Mouse (Mus musculus) heart, adult 2 months (tissue): Measurements from ENCODE around the gene Pa2g4.

Experiments
- CTCF ChIP-seq: fragments of 200-600 bp; IDR thresholded peaks from 2 replicates; pipeline ENCODE4 v1.8.1; 2022; ENCODE audit warnings: antibody characterized with exemption, mild to moderate bottlenecking, moderate library complexity
- POLR2A ChIP-seq: fragments of 200-500 bp; IDR thresholded peaks from 2 replicates; pipeline ENCODE4 v1.6.1; 2011; ENCODE audit warnings: mild to moderate bottlenecking, low read depth, low read length, control low read depth; ENCODE audit not compliant: insufficient read depth

DNA sequence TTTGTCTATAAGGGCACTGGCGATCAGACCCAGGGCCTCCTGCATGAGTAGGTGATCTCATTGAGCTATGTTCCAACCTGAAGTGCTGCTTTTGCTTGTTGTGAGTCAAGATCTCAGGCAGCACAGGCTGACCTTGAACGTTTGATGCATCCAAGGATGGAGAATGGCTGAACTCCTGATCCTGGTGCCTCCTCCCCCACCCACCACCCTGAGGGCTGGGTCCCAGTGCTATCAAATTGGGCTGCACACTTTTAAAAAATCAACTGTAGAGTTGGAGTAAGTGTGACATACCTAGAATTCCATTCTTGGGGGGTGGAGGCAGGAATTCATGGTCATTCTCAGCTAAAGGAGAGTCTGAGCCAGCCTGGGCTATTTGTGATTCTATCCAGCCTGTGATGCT, 40.7 kb upstream of the Pa2g4 start:
- TF ChIP-seq CTCF (no peak), POLR2A (no peak)
